Mouse (Mus musculus) megakaryocyte, adult 5-6 weeks (primary cell): Measurements from ENCODE around the gene Gm17087. TPM values are rescaled to one million over a fixed set of nuclear protein-coding genes. Genes with fewer than 3 reads are reported as not detected.

Experiments used
- ATAC-seq: 2 replicates; pipeline ENCODE4 v1.8.0; 2016; ENCODE audit warnings: mild to moderate bottlenecking, inconsistent platforms; ENCODE audit not compliant: poor library complexity, severe bottlenecking
- total RNA-seq, 2 experiments: library from RNA; stranded (forward) in 1 of 2; stranded (reverse) in 1 of 2; fragments of 153-499, 151-499 nt in 1 of 2; fragments of 221-1000, 200-1000 nt in 1 of 2; gene quantifications; 2 replicates each; pipeline versions ENCODE4 v1.2.3 to v1.2.4; 2015 to 2017

The Gm17087 gene
- total RNA-seq, 2 experiments from 2014 or later: 0.13 TPM; not detected in 1

DNA sequence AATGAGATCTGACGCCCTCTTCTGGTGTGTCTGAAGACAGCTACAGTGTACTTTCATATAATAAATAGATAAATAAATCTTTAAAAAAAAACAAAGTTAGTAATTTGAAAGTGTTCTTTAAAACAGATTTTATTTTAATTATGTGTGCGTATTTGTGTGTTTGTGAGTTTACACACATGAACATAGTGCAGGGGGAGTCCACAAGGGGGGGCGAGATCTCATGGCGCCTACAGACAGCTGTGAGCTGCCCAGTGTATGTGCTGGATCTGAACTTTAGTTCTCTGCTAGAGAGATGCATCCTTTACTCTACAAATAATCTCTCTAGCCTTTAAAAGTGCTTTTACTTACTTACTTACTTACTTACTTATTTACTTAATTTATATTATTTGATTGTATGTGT is 18.0 kb downstream of the Gm17087 start:
- no peak for ATAC-seq

DNA sequence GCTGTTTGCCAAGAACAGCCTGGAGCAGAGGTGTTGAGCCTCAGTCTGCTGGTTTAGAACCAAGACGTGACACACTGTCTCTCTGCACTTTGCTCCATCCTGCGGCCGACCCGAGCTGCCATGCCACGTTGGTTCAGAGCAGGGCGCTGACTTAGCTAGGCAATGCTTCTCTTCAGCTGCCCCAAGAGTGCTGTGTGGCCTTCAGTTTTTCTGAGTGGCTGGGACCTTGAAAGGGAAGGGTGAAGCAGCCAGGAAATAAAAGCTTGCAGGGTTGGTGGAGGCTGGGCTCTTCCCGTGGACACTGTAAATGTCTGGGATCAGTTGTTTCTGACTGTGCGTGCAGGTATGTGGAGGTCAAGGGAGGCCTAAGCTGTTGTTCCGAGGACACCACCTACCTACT is 20.4 kb downstream of the Gm17087 start:
- no peak for ATAC-seq

DNA sequence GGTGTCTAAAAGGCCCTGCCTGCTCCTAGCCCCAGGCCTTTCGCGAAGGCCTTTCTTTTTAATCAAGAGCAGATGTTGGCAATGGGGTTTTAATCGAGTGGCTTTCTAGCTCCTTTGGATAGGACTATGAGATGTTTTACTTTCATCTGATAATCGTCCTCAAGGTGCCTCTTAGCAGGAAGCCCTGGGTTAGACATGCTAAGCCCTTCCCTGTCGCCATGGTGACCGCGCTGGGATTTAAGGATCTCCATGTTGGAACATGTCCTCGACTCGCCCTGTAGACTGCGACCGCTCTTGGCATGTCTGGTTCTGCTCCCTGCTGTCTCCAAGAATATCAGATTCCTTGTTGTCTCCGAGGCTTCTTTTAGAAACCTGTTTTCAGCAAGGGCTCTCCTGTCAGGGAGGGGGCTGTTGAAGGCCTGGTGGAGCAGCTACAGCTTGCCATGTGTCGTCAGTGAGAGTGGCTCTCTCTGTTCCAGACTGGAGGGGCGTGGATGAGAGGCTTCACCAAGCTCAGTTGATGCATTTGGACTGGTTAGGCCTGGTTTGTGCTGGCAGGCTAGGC is 24.7 kb downstream of the Gm17087 start:
- ATAC-seq: no peak

DNA sequence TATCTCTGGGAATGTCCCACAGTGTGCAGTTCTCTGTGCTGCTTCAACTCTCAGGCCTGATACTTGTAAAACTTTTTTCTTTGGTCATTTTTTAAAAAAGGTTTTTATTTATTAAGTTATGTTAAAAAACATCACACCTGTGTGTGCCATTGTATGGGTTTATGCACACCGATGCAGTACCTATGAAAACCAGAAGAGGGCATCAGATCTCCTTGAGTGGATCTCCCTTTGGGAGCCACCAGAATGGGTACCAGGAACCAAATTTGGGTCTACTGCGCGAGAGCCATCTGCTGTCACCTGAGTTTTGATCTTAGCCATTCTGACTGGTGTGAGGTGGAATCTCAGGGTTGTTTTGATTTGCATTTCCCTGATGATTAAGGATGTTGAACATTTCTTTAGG is 28.6 kb downstream of the Gm17087 start:
- no peak for ATAC-seq

DNA sequence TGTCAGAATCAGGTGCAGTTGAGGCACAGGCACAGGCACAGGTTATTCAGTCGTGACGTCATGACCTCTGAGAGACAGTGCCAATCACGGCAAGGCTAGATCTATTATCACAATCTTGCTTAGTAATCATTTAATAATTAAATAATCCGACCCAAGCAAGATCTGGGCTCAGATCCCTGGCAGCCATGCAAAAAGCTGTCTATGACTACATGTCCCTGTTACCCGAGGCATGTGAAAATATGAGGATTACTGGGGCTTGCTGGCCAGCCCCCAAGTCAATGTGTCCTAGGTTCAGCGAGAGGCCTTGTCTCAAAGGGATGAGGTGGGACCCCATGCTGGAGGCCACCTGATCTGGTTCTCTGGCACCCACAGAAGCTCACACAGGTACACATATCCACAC is 30.2 kb downstream of the Gm17087 start:
- ATAC-seq: no peak

DNA sequence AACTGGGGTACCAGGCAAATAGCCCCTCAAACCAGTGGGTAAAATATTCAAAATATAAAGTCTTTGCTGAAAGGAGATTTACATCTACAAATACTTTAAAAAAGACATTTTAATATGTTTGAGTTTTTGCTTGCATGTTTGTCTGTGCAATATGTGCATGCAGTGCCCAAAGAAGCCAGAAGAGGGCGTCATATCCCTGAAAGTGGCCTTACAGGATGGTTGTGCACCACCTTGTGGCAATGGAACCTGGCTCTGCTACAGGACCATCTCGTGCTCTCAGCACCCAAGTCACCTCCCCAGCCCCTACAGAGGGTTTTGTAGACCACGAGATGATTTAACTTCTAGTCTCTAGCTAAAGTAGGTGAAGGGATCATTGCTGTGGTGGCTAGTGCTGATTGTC is 32.9 kb downstream of the Gm17087 start:
- ATAC-seq: no peak

DNA sequence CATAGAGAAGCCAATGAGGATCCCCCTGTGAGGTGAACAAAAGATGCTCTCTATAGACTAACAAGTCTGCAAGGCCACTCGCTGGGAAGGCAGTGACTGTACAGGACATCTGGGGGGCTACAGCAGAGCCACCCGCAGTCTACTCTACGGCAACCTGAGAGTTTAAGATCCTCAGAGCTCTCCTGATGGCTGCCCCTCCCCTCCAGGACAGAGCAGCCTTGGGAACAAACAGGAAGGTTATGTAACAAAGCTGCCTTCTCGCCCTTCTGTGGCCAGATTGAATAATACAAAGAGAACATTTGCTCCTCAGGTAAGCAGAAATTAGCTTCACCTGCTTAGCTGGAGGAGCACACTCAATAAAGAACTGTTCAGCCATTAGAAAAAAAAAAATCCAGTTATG is 34.1 kb downstream of the Gm17087 start:
- no peak for ATAC-seq

DNA sequence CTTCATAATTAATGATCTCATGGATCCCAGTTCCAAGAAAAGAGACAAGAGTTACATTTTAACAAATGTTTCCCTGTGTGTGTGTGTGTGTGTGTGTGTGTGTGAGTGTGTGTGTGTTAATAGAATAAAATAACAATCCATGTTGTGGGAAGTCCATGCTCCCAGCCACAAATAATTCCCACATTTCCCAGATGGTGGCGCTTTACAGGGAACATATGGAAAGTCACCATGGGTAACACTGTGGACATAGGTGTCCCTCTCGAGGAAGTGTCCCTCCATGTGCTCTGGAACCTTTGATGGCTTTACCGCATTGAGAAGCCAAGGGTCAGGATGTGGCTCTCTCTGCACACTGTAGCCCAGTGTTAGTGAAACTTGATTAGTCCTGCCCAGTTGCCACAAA is 38.1 kb downstream of the Gm17087 start:
- ATAC-seq: no peak

DNA sequence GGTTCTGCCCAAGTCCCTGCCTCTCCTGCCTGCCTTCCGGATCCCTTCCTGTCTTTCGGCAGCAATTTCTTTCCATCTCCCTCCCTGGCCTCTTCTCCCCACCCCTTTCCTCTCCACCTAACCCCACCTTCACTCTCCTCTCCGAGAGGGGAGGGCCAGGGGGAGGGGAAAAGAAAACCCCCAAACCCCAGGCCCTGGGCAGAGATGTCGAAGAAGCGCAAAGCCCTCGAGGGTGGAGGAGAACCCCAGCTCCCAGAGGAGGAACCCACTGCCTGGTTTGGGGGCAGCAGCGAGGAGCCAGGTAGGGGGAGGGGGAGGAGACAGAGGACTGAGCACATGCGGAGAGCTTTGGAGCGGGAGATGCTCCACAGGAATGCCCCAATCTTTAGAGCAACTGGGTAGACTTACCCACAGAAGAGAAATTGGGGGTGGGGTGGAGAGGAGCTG is 39.9 kb downstream of the Gm17087 start:
- ATAC-seq: no peak

DNA sequence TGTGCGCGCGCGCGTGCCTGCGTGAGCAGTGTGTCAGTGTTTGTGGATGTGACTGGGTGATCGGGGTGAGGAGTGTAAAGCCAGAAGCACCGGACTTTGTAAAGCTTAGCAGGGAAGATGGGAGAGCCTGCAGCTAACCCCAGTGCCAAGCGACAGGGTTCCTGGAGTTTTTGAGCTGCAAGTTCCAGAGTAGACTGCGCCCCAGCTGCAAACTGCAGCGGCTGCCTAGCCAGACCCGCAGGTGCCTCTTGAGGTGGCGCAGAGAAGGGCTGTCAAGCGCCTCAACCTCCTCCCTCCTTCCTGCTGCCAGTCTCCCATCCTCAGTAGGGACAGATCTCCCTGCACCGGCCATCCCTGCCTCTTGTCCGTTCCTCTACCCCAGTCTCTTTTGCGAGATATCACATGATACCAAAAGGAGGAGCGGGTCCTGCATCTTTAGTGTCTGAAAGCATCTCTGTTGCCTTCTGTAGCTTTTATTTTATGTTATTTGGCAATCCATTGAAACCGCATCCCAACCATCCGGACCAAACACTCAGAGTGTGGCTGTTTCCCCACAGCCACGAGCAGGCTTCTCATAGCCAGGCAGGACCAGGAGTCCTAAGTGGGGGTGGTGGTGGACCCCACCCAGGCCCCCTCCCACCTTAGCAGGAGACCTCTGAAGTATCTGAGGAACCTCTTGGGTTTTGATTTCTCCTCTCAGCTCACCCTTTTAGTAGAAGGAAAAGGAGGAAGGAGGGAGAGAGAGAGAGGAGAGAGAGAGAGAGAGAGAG is 40.6 kb downstream of the Gm17087 start:
- no peak for ATAC-seq

DNA sequence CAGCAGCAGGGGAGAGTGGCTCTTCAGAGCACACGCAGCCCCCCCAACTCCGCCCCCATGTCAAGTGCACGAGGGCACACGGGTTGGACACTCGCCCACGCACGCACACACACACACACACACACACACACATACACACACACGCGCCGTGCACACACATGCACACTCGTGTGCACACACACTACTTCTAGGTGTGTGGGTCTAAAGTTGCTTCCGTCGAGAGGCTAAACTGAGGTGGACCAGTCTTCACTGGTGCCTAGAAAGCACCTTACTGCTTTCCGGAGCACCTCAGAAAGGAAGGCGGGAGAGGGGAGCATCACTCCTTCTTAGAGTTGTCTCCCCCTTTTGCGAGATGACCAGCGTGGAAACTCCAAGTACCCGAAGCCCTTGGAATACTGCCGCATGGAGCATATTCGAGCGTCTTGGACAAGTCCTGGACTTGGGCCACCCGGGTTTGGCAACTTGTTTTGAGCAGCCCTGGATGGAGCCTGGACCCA is 41.5 kb downstream of the Gm17087 start, which contains the start of gene Pde10a:
Pde10a (plus strand) TSS at position 148 of the 497 bp plus-strand sequence.
- ATAC-seq: no peak

DNA sequence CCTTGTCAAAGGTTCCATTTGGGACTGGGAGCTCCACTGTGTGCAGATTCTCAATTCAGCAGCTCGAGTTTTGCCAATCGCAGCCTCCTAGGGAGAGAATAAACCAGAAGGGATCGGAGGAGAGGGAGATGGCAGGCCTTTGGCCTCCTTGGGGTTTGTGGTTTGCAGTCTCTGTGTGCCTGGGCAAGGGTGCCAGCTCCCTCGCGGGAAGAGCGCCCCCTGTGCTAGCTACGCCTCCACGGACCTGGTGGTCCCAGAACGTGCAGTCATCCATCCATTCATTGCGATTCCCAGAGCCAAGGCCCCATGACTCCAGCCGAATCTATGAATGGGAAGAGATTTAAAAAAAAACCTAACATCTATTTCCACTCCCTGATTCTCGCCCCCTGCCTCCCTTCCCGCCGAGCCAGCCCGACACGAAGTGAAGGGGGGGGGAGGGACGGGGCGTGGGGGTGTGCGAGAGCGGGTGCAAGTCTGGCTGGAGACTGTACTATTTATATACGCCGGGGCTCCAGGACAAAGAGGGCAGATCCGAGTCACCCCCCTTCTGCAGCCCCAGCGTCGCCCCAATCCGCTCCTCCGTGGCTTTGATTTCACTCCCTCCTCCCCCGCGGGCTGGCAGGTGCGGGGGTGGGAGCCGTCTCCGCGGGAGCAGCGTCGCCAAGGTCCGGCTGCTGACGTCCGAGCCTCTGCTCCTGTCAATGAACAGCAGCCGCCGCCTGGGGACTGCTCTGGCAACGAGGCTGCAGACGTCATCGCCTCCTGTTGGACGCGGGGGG is 42.2 kb downstream of the Gm17087 start:
- no peak for ATAC-seq

DNA sequence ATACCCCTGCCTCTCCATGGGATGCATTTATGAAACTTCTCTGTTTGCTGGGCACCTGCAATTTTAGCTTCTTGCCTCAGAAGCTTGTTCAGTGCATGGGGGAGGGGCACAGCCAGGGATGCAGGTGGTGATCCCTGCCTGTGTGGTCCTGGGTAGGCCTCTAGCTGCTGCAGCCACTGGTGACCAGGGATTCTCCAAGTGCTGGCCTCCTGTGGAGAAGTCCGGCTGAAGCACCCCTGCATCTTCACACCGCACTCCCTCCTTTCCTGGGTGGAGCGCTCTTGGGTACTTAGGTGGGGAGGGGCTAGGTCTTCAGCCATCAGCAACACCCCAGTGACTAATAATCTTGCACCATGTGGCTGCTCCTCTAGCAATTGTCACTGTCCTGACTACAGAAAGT is 42.8 kb downstream of the Gm17087 start:
- ATAC-seq: no peak

DNA sequence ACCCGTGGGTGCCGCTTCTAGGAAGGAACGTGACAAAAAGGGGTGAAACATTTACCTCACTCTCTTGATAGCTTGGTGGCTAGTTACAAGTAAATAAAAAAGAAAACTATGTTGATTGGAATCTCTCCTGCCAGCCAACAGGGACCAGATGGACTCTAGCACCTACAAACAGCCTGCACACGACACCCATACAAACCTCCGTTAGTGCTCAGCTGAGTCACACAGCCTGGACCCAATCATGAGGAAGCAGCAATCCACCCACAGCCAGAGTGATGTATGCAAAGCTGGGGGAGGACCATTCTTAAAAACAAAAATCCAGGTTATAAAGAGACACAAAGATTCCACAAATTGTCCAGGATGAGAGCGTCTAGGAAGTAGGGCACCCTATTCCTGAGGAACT is 50.7 kb downstream of the Gm17087 start:
- no peak for ATAC-seq

Other genes with a start within 250 kb of the Gm17087 start
- 0.04 and 0.16 TPM in 2 replicates for gene Prr18, start 229.5 kb downstream of the Gm17087 start, total RNA-seq (2015)
- gene Prr18, start 229.5 kb downstream of the Gm17087 start, total RNA-seq (2017): 0.04 and 0.20 TPM in 2 replicates
- gene T2, start 211.0 kb downstream of the Gm17087 start, total RNA-seq (2015): not detected in 2 replicates
- gene T2, start 211.0 kb downstream of the Gm17087 start, total RNA-seq (2017): 0.59 TPM in 1 of 2 replicates, not detected in the other
- gene T, start 132.5 kb downstream of the Gm17087 start, total RNA-seq (2015): not detected in 2 replicates
- not detected in 2 replicates for gene T, start 132.5 kb downstream of the Gm17087 start, total RNA-seq (2017)
- gene Pde10a, start 41.6 kb downstream of the Gm17087 start, total RNA-seq (2015): 0.27 TPM in 1 of 2 replicates, not detected in the other
- gene Pde10a, start 41.6 kb downstream of the Gm17087 start, total RNA-seq (2017): 0.04 and 0.07 TPM in 2 replicates